Mouse (Mus musculus) heart, postnatal 10 days (tissue): ENCODE measurements around the gene Btbd35f23. TPM values are rescaled to one million over a fixed set of nuclear protein-coding genes. Genes with fewer than 3 reads are reported as not detected.
"Not testable (repeated sequence)": the region's sequence is repeated elsewhere in the genome, so short reads cannot be mapped to it uniquely, and the experiment has no call there.

Experiments used
- DNase-seq, 2 experiments: peaks; one replicate each; pipeline ENCODE4 v3.0.0; 2021
- intact Hi-C: fragments of 180-260 bp; cut with DNase I; formaldehyde crosslinking; loops from one replicate; pipeline ENCODE4 v1.15.1; 2025
- total RNA-seq, 2 experiments: library from RNA; stranded (reverse); gene quantifications; 2 replicates each; pipeline ENCODE4 v1.2.3; 2021

Btbd35f23 gene
- total RNA-seq, result not detected

GRCm38 (mm10) chrX:3076575-3076974 is at the start of gene Btbd35f23:
Gene Btbd35f23 (plus strand): TSS chrX:3076875.
- intact Hi-C loops, DNase-seq: not testable (repeated sequence)

Other genes starting within 250 kb of the Btbd35f23 start
- not detected for gene Btbd35f24, start 119.0 kb downstream of the Btbd35f23 start, total RNA-seq